8 mouse cellular contexts compared by ENCODE assay signal in the genomic region with DNA sequence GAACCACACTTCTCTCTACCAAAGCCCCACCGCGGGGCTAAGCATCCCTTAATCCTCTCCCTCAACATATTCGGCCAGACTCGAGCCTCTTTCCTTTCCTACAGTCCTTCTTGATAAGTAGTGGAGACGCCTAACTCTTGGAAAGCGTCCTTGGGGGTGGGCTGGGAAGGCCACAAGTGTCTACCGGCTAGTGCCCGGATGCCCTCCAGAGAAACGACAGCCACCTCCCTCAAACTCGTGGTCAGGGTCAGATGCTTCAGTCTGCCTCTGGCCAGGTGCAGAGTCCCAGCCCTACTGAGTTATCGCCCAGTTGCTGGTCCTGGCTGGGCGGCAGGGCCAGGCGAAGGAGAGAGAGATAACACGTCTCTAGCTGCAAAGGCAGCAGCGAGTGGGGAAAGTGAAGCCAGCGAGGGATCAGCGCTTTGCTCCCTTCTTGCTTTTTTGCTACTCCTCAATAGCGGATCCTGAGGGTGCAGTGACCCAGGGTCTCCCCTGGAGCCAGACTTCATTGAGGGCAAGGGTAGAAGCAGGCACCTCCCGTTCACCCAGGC. TPM values are rescaled to one million over a fixed set of nuclear protein-coding genes. Genes with fewer than 3 reads are reported as not detected.
DNase-seq lines count a peak whose midpoint lies in the region; ATAC-seq and TF ChIP-seq lines count a peak whose summit lies in the region.

No protein-coding gene starts in this region.

- H3K9ac ChIP-seq in intestine, embryonic 15.5 days, result peak overlapping the region; percentile 62; the same call in 1 of the 2 replicates
- H3K9ac ChIP-seq in midbrain, embryonic 15.5 days, result peak overlapping the region; percentile 27; the same call in 1 of the 2 replicates

- no peaks in the 10 kb centered on the region for H3K36me3 ChIP-seq in intestine, embryonic 15.5 days
- no peaks in the 10 kb centered on the region for H3K36me3 ChIP-seq in midbrain, embryonic 15.5 days (replicated peaks)

- H3K4me3 ChIP-seq in embryonic fibroblast, embryonic 13.5 days (ENCODE audit: insufficient read depth, low read length), result peak overlapping the region; percentile 11; the same call in 1 of the 2 replicates
- peak overlapping the region; percentile 51 for H3K4me3 ChIP-seq in intestine, embryonic 15.5 days (replicated peaks)
- H3K4me3 ChIP-seq in midbrain, embryonic 15.5 days, result peak overlapping the region; percentile 45

- intact Hi-C loops in left cerebral cortex, postnatal 25 days (cut with DNase I), result no loop called here

- no peaks in the 10 kb centered on the region for H3K4me1 ChIP-seq in embryonic fibroblast, embryonic 13.5 days (ENCODE audit: control insufficient read depth, insufficient read depth, low read length)
- peaks cover 30% of the 10 kb centered on the region for H3K4me1 ChIP-seq in intestine, embryonic 15.5 days (replicated peaks)
- peaks cover 42% of the 10 kb centered on the region for H3K4me1 ChIP-seq in midbrain, embryonic 15.5 days

- H3K27ac ChIP-seq in embryonic fibroblast, embryonic 13.5 days (ENCODE audit: insufficient read depth, low read length), result no peak overlapping the region
- peak overlapping the region; percentile 29; the same call in 1 of the 2 replicates for H3K27ac ChIP-seq in intestine, embryonic 15.5 days
- no peak overlapping the region for H3K27ac ChIP-seq in midbrain, embryonic 15.5 days

- WGBS in intestine, embryonic 15.5 days, result 16% methylated on average over 19 of the region's 19 CpGs
- WGBS in midbrain, embryonic 15.5 days, result 5% methylated on average over 19 of the region's 19 CpGs

- peak; percentile 36 for DNase-seq in cerebellum, adult 9-11 months
- DNase-seq in cerebellum, adult 11 months, result no peak
- DNase-seq in B cell, adult 2 months, result peak; percentile 24 to 43
- no peak for DNase-seq in adrenal gland, postnatal 25 days
- no peak for DNase-seq in left cerebral cortex, postnatal 25 days (ENCODE audit: low spot score in 2 of 2)

- no peaks in the 10 kb centered on the region for H3K9me3 ChIP-seq in intestine, embryonic 15.5 days
- no peaks in the 10 kb centered on the region for H3K9me3 ChIP-seq in midbrain, embryonic 15.5 days

- no peak for ATAC-seq in intestine, embryonic 15.5 days
- ATAC-seq in midbrain, embryonic 15.5 days (replicated peaks), result no peak

- TF ChIP-seq CTCF in embryonic fibroblast, embryonic 13.5 days (IDR thresholded peaks at IDR 0.05; ENCODE audit: borderline replicate concordance, insufficient read depth, low read length), result no peak

- peaks cover 8% of the 10 kb centered on the region; the same call in 1 of the 2 replicates for H3K27me3 ChIP-seq in intestine, embryonic 15.5 days (replicated peaks)
- H3K27me3 ChIP-seq in midbrain, embryonic 15.5 days (replicated peaks), result peaks cover 18% of the 10 kb centered on the region

- TF ChIP-seq POLR2A in embryonic fibroblast, embryonic 13.5 days (IDR thresholded peaks at IDR 0.05; ENCODE audit: low read depth, low read length), result no peak; the same call in 1 of the 2 replicates

- H3K4me2 ChIP-seq in intestine, embryonic 15.5 days (replicated peaks), result peak overlapping the region; percentile 98
- H3K4me2 ChIP-seq in midbrain, embryonic 15.5 days, result peak overlapping the region; percentile 90

RNA-seq across cellular contexts. Expression of a gene that starts 0.6 kb away (rescaled TPM):
- 0.37 and 1.0 TPM in 2 replicates for polyA plus RNA-seq in embryonic fibroblast, embryonic 13.5 days (2011; ENCODE audit: insufficient read length, low read depth, missing spikeins)
- polyA plus RNA-seq in intestine, embryonic 15.5 days (2015; fragmentation: Nextera tagmentation; extraction: Ambion mirVana), result 3.5 and 3.6 TPM in 2 replicates
- polyA plus RNA-seq in midbrain, embryonic 15.5 days (2015; fragmentation: Nextera tagmentation; extraction: Ambion mirVana), result 2.2 and 2.6 TPM in 2 replicates
- total RNA-seq in adrenal gland, postnatal 25 days (2021), result 15.1 and 19.4 TPM in 2 replicates
- 1 to 10 TPM; 1.6 to 1.7 TPM for total RNA-seq in left cerebral cortex, postnatal 25 days (2021)

RNA-seq across cellular contexts. Expression of a gene that starts 1.4 kb away (rescaled TPM):
- 21.2 and 26.4 TPM in 2 replicates for polyA plus RNA-seq in embryonic fibroblast, embryonic 13.5 days (2011; ENCODE audit: insufficient read length, low read depth, missing spikeins)
- 28.5 and 29.1 TPM in 2 replicates for polyA plus RNA-seq in intestine, embryonic 15.5 days (2015; fragmentation: Nextera tagmentation; extraction: Ambion mirVana)
- 12.7 and 16.7 TPM in 2 replicates for polyA plus RNA-seq in midbrain, embryonic 15.5 days (2015; fragmentation: Nextera tagmentation; extraction: Ambion mirVana)
- 7.5 and 10.2 TPM in 2 replicates for total RNA-seq in adrenal gland, postnatal 25 days (2021)
- 1 to 10 TPM; 3.3 to 4.4 TPM for total RNA-seq in left cerebral cortex, postnatal 25 days (2021)

RNA-seq across cellular contexts. Expression of a gene that starts 4.6 kb away (rescaled TPM):
- not detected in 2 replicates for polyA plus RNA-seq in embryonic fibroblast, embryonic 13.5 days (2011; ENCODE audit: insufficient read length, low read depth, missing spikeins)
- not detected in 2 replicates for polyA plus RNA-seq in intestine, embryonic 15.5 days (2015; fragmentation: Nextera tagmentation; extraction: Ambion mirVana)
- polyA plus RNA-seq in midbrain, embryonic 15.5 days (2015; fragmentation: Nextera tagmentation; extraction: Ambion mirVana), result not detected in 2 replicates
- not detected in 2 replicates for total RNA-seq in adrenal gland, postnatal 25 days (2021)
- total RNA-seq in left cerebral cortex, postnatal 25 days (2021), result not detected

RNA-seq across cellular contexts. Expression of a gene that starts 21.0 kb away (rescaled TPM):
- 37.9 and 41.2 TPM in 2 replicates for polyA plus RNA-seq in embryonic fibroblast, embryonic 13.5 days (2011; ENCODE audit: insufficient read length, low read depth, missing spikeins)
- polyA plus RNA-seq in intestine, embryonic 15.5 days (2015; fragmentation: Nextera tagmentation; extraction: Ambion mirVana), result 10.7 and 11.8 TPM in 2 replicates
- 17.9 and 19.0 TPM in 2 replicates for polyA plus RNA-seq in midbrain, embryonic 15.5 days (2015; fragmentation: Nextera tagmentation; extraction: Ambion mirVana)
- total RNA-seq in adrenal gland, postnatal 25 days (2021), result 53.8 and 55.9 TPM in 2 replicates
- total RNA-seq in left cerebral cortex, postnatal 25 days (2021), result 100 to 1,000 TPM; 247 to 261 TPM

RNA-seq across cellular contexts. Expression of a gene that starts 24.9 kb away (rescaled TPM):
- 12.3 and 15.6 TPM in 2 replicates for polyA plus RNA-seq in embryonic fibroblast, embryonic 13.5 days (2011; ENCODE audit: insufficient read length, low read depth, missing spikeins)
- polyA plus RNA-seq in intestine, embryonic 15.5 days (2015; fragmentation: Nextera tagmentation; extraction: Ambion mirVana), result 4.9 and 5.1 TPM in 2 replicates
- polyA plus RNA-seq in midbrain, embryonic 15.5 days (2015; fragmentation: Nextera tagmentation; extraction: Ambion mirVana), result 46.1 and 46.2 TPM in 2 replicates
- 7.7 and 8.7 TPM in 2 replicates for total RNA-seq in adrenal gland, postnatal 25 days (2021)
- total RNA-seq in left cerebral cortex, postnatal 25 days (2021), result 100 to 1,000 TPM; 100 to 101 TPM

Comparison
In these comparisons a context has a peak if more than half of its experiments do, and no peak if none do; other contexts are left out.
1. DNase-seq: peak in cerebellum, adult 9-11 months (single experiment) and B cell, adult 2 months (2 of 2); none in cerebellum, adult 11 months (single experiment), adrenal gland, postnatal 25 days (single experiment) and left cerebral cortex, postnatal 25 days (0 of 2).
2. Peak in every context shown above with its lines, with median percentiles within 50 percentile points of each other: H3K4me3 ChIP-seq.